Mouse (Mus musculus): ENCODE measurements around the gene Efnb3. TPM values are rescaled to one million over a fixed set of nuclear protein-coding genes. Genes with fewer than 3 reads are reported as not detected.

Efnb3 gene
- 1.9 and 2.2 TPM in 2 replicates for polyA plus RNA-seq (2011; ENCODE audit: insufficient read depth, insufficient read length, low replicate concordance, missing spikeins)

GRCm38 (mm10) chr11:69559851-69560765 is at the start of gene Efnb3:
Gene Efnb3, minus strand, starts transcription at chr11:69560205.
- H3K27ac ChIP-seq (ENCODE audit: control insufficient read depth, insufficient read depth, low read depth, low read length, poor library complexity): no peak within 1 kb of the TSS
- TF ChIP-seq CTCF (IDR thresholded peaks at IDR 0.05; ENCODE audit: control insufficient read depth, insufficient read depth, low read length) (no peak), POLR2A (IDR thresholded peaks at IDR 0.05; ENCODE audit: borderline replicate concordance, control insufficient read depth, low read depth, low read length) (no peak)
- no peak within 1 kb of the TSS for H3K4me3 ChIP-seq (replicated peaks; ENCODE audit: control insufficient read depth, low read depth, low read length)
- WGBS: 8% methylated on average over 59 of the region's 59 CpGs
- H3K4me1 ChIP-seq (ENCODE audit: control insufficient read depth, insufficient read depth, low read length): no peaks in the 10 kb centered on the region

- Histone ChIP-seq H3K4me3 (replicated peaks; ENCODE audit: control insufficient read depth, low read depth, low read length) (no peak overlapping the region), H3K4me1 (ENCODE audit: control insufficient read depth, insufficient read depth, low read length) (peaks cover 2% of the 10 kb centered on the region; the same call in 1 of the 2 replicates), H3K27ac (ENCODE audit: control insufficient read depth, insufficient read depth, low read depth, low read length, poor library complexity) (no peak overlapping the region)
- WGBS: 53% methylated on average over 7 of the region's 7 CpGs
- no peak for TF ChIP-seq POLR2A (IDR thresholded peaks at IDR 0.05; ENCODE audit: borderline replicate concordance, control insufficient read depth, low read depth, low read length)
- TF ChIP-seq CTCF (IDR thresholded peaks at IDR 0.05; ENCODE audit: control insufficient read depth, insufficient read depth, low read length): no peak
These were observed 49.4 kb upstream of the Efnb3 start for GRCm38 (mm10) chr11:69609416-69609815.

GRCm38 (mm10) chr11:69608525-69608924 is 48.5 kb upstream of the Efnb3 start:
- H3K4me1 ChIP-seq (ENCODE audit: control insufficient read depth, insufficient read depth, low read length): no peaks in the 10 kb centered on the region; the same call in 1 of the 2 replicates
- H3K27ac ChIP-seq (ENCODE audit: control insufficient read depth, insufficient read depth, low read depth, low read length, poor library complexity): no peak overlapping the region
- TF ChIP-seq CTCF (IDR thresholded peaks at IDR 0.05; ENCODE audit: control insufficient read depth, insufficient read depth, low read length) (no peak), POLR2A (IDR thresholded peaks at IDR 0.05; ENCODE audit: borderline replicate concordance, control insufficient read depth, low read depth, low read length) (no peak)
- no peak overlapping the region for H3K4me3 ChIP-seq (replicated peaks; ENCODE audit: control insufficient read depth, low read depth, low read length)
- 66% methylated on average over 3 of the region's 3 CpGs for WGBS

- no peak overlapping the region for H3K27ac ChIP-seq (ENCODE audit: control insufficient read depth, insufficient read depth, low read depth, low read length, poor library complexity)
- WGBS: 61% methylated on average over 2 of the region's 2 CpGs
- H3K4me3 ChIP-seq (replicated peaks; ENCODE audit: control insufficient read depth, low read depth, low read length): no peak overlapping the region
- TF ChIP-seq POLR2A (IDR thresholded peaks at IDR 0.05; ENCODE audit: borderline replicate concordance, control insufficient read depth, low read depth, low read length): no peak
- no peak for TF ChIP-seq CTCF (IDR thresholded peaks at IDR 0.05; ENCODE audit: control insufficient read depth, insufficient read depth, low read length)
- H3K4me1 ChIP-seq (ENCODE audit: control insufficient read depth, insufficient read depth, low read length): no peaks in the 10 kb centered on the region; the same call in 1 of the 2 replicates
These were observed 46.8 kb upstream of the Efnb3 start for GRCm38 (mm10) chr11:69606832-69607231.

GRCm38 (mm10) chr11:69606491-69606795 is 46.4 kb upstream of the Efnb3 start:
- 75% methylated on average over 2 of the region's 2 CpGs for WGBS
- no peak for TF ChIP-seq POLR2A (IDR thresholded peaks at IDR 0.05; ENCODE audit: borderline replicate concordance, control insufficient read depth, low read depth, low read length)
- TF ChIP-seq CTCF (IDR thresholded peaks at IDR 0.05; ENCODE audit: control insufficient read depth, insufficient read depth, low read length): no peak
- no peaks in the 10 kb centered on the region; the same call in 1 of the 2 replicates for H3K4me1 ChIP-seq (ENCODE audit: control insufficient read depth, insufficient read depth, low read length)
- peak overlapping the region; percentile 21 for H3K4me3 ChIP-seq (replicated peaks; ENCODE audit: control insufficient read depth, low read depth, low read length)
- H3K27ac ChIP-seq (ENCODE audit: control insufficient read depth, insufficient read depth, low read depth, low read length, poor library complexity): peak overlapping the region; percentile 39; the same call in 1 of the 2 replicates

- Histone ChIP-seq H3K4me1 (ENCODE audit: control insufficient read depth, insufficient read depth, low read length) (no peaks in the 10 kb centered on the region; the same call in 1 of the 2 replicates), H3K27ac (ENCODE audit: control insufficient read depth, insufficient read depth, low read depth, low read length, poor library complexity) (peak within 1 kb of the TSS; percentile 51), H3K4me3 (replicated peaks; ENCODE audit: control insufficient read depth, low read depth, low read length) (peak within 1 kb of the TSS; percentile 67)
- 2% methylated on average over 32 of the region's 32 CpGs for WGBS
- peak; percentile 90; the same call in 1 of the 2 replicates for TF ChIP-seq POLR2A (IDR thresholded peaks at IDR 0.05; ENCODE audit: borderline replicate concordance, control insufficient read depth, low read depth, low read length)
- no peak for TF ChIP-seq CTCF (IDR thresholded peaks at IDR 0.05; ENCODE audit: control insufficient read depth, insufficient read depth, low read length)
These were observed 45.9 kb upstream of the Efnb3 start, which contains the start of gene Atp1b2 for GRCm38 (mm10) chr11:69605726-69606490. Gene Atp1b2, minus strand, starts transcription at chr11:69605942.

- Histone ChIP-seq H3K4me1 (ENCODE audit: control insufficient read depth, insufficient read depth, low read length) (no peaks in the 10 kb centered on the region), H3K4me3 (replicated peaks; ENCODE audit: control insufficient read depth, low read depth, low read length) (peak overlapping the region; percentile 67), H3K27ac (ENCODE audit: control insufficient read depth, insufficient read depth, low read depth, low read length, poor library complexity) (peak overlapping the region; percentile 51)
- TF ChIP-seq POLR2A (IDR thresholded peaks at IDR 0.05; ENCODE audit: borderline replicate concordance, control insufficient read depth, low read depth, low read length) (no peak), CTCF (IDR thresholded peaks at IDR 0.05; ENCODE audit: control insufficient read depth, insufficient read depth, low read length) (no peak)
- under 1% methylated on average over 73 of the region's 73 CpGs for WGBS
These were observed 45.0 kb upstream of the Efnb3 start for GRCm38 (mm10) chr11:69604795-69605664.
